Mouse (Mus musculus): ENCODE results near the gene Slc39a5.

Slc39a5 gene

GRCm38 (mm10) chr10:128377222-128377939 lies 23.6 kb downstream of the Slc39a5 start:
- in situ Hi-C loops (cut with MboI, MseI), result no loop called here

GRCm38 (mm10) chr10:128376455-128377211 lies 24.4 kb downstream of the Slc39a5 start, which contains the start of gene Ankrd52:
Ankrd52 (plus strand) TSS chr10:128377115.
- in situ Hi-C loops (cut with MboI, MseI), result no loop called here

GRCm38 (mm10) chr10:128376099-128376454 lies 25.0 kb downstream of the Slc39a5 start:
- in situ Hi-C loops (cut with MboI, MseI), result no loop called here

- in situ Hi-C loops (cut with MboI, MseI), result loop anchor here (5.0 kb wide), 2 partner anchors 68 to 83 kb away; partner anchors contain the start of gene Smarcc2 (in 1 of the 2)
Observed at GRCm38 (mm10) chr10:128374393-128374792, 26.6 kb downstream of the Slc39a5 start.

GRCm38 (mm10) chr10:128372989-128373748 lies 27.9 kb downstream of the Slc39a5 start:
- in situ Hi-C loops (cut with MboI, MseI), result loop anchor here (5.0 kb wide), 2 partner anchors 69 to 84 kb away; partner anchors contain the start of gene Smarcc2 (in 1 of the 2)

- in situ Hi-C loops (cut with MboI, MseI), result loop anchor here (5.0 kb wide), 2 partner anchors 70 to 85 kb away; partner anchors contain the start of gene Smarcc2 (in 1 of the 2)
Observed at GRCm38 (mm10) chr10:128372142-128372541, 28.9 kb downstream of the Slc39a5 start.

- in situ Hi-C loops (cut with MboI, MseI), result loop anchor here (5.0 kb wide), 2 partner anchors 72 to 87 kb away; partner anchors contain the start of gene Smarcc2 (in 1 of the 2)
Observed at GRCm38 (mm10) chr10:128370601-128371000, 30.4 kb downstream of the Slc39a5 start.

- in situ Hi-C loops (cut with MboI, MseI), result loop anchor here (5.0 kb wide), 2 partner anchors 72 to 87 kb away; partner anchors contain the start of gene Smarcc2 (in 1 of the 2)
Observed at GRCm38 (mm10) chr10:128370021-128370420, 31.0 kb downstream of the Slc39a5 start.

GRCm38 (mm10) chr10:128369599-128369998 lies 31.4 kb downstream of the Slc39a5 start:
- in situ Hi-C loops (cut with MboI, MseI), result loop anchor here in 1 of 2 experiments (10.0 kb wide), 1 partner anchor 1965 kb away; no protein-coding TSS in a partner anchor

GRCm38 (mm10) chr10:128369218-128369543 lies 31.8 kb downstream of the Slc39a5 start:
- in situ Hi-C loops (cut with MboI, MseI), result loop anchor here in 1 of 2 experiments (10.0 kb wide), 1 partner anchor 1966 kb away; no protein-coding TSS in a partner anchor

GRCm38 (mm10) chr10:128368402-128369217 lies 32.4 kb downstream of the Slc39a5 start, which contains the start of gene Coq10a:
Coq10a (minus strand) TSS chr10:128368997.
- in situ Hi-C loops (cut with MboI, MseI), result loop anchor here in 1 of 2 experiments (10.0 kb wide), 1 partner anchor 1966 kb away; no protein-coding TSS in a partner anchor

GRCm38 (mm10) chr10:128367899-128368401 lies 33.1 kb downstream of the Slc39a5 start:
- in situ Hi-C loops (cut with MboI, MseI), result loop anchor here in 1 of 2 experiments (10.0 kb wide), 1 partner anchor 1967 kb away; no protein-coding TSS in a partner anchor

- in situ Hi-C loops (cut with MboI, MseI), result loop anchor here in 1 of 2 experiments (10.0 kb wide), 1 partner anchor 1972 kb away; no protein-coding TSS in a partner anchor
Observed at GRCm38 (mm10) chr10:128362568-128362967, 38.5 kb downstream of the Slc39a5 start.

GRCm38 (mm10) chr10:128361836-128362235 lies 39.2 kb downstream of the Slc39a5 start:
- in situ Hi-C loops (cut with MboI, MseI), result loop anchor here in 1 of 2 experiments (10.0 kb wide), 1 partner anchor 1973 kb away; no protein-coding TSS in a partner anchor

- in situ Hi-C loops (cut with MboI, MseI), result no loop called here
Observed at GRCm38 (mm10) chr10:128359226-128359625, 41.8 kb downstream of the Slc39a5 start.

- in situ Hi-C loops (cut with MboI, MseI), result no loop called here
Observed at GRCm38 (mm10) chr10:128358796-128359195, 42.2 kb downstream of the Slc39a5 start.

GRCm38 (mm10) chr10:128347541-128347940 lies 53.5 kb downstream of the Slc39a5 start:
- in situ Hi-C loops (cut with MboI, MseI), result no loop called here

Data from T-helper 17 cell (primary cell).